Mouse (Mus musculus) granulocyte monocyte progenitor cell, adult 5-6 weeks (primary cell): ENCODE results near the gene Dock1. TPM values are rescaled to one million over a fixed set of nuclear protein-coding genes. Genes with fewer than 3 reads are reported as not detected.

Source experiments
- ATAC-seq: replicated peaks from 2 replicates; pipeline ENCODE4 v1.8.0; 2016; ENCODE audit warnings: mild to moderate bottlenecking, moderate TSS enrichment, inconsistent platforms; ENCODE audit not compliant: poor library complexity, severe bottlenecking
- total RNA-seq, 2 experiments: library from RNA; stranded (forward) in 1 of 2; stranded (reverse) in 1 of 2; fragments of 200-712, 200-1000 nt in 1 of 2; fragments of >200 nt in 1 of 2; fragmentation: Nextera tagmentation in 1 of 2; gene quantifications; 2 replicates each; pipeline ENCODE4 v1.2.3; 2014 to 2017

Dock1 gene
- total RNA-seq, 2 experiments from 2014 or later, result 14.0 to 22.5 TPM

- peak; percentile 6 for ATAC-seq
These were observed 22.9 kb downstream of the Dock1 start for GRCm38 (mm10) chr7:134693325-134693724.

GRCm38 (mm10) chr7:134695431-134695830 lies 25.0 kb downstream of the Dock1 start:
- no peak for ATAC-seq

GRCm38 (mm10) chr7:134696126-134696979 lies 25.9 kb downstream of the Dock1 start:
- ATAC-seq, result peak; percentile 41

- ATAC-seq, result peak; percentile 73
These were observed 27.0 kb downstream of the Dock1 start for GRCm38 (mm10) chr7:134697479-134697878.

GRCm38 (mm10) chr7:134698246-134698645 lies 27.8 kb downstream of the Dock1 start:
- no peak for ATAC-seq

- no peak for ATAC-seq
These were observed 29.5 kb downstream of the Dock1 start for GRCm38 (mm10) chr7:134700001-134700400.

- ATAC-seq, result no peak
These were observed 32.0 kb downstream of the Dock1 start for GRCm38 (mm10) chr7:134702481-134702880.

GRCm38 (mm10) chr7:134703704-134704103 lies 33.2 kb downstream of the Dock1 start:
- no peak for ATAC-seq

- ATAC-seq, result no peak
These were observed 38.9 kb downstream of the Dock1 start for GRCm38 (mm10) chr7:134709226-134709853.

GRCm38 (mm10) chr7:134711576-134711975 lies 41.1 kb downstream of the Dock1 start:
- peak; percentile 48 for ATAC-seq

- no peak for ATAC-seq
These were observed 49.0 kb downstream of the Dock1 start for GRCm38 (mm10) chr7:134719406-134719805.

- ATAC-seq, result no peak
These were observed 51.9 kb downstream of the Dock1 start for GRCm38 (mm10) chr7:134722361-134722760.

GRCm38 (mm10) chr7:134722955-134723354 lies 52.5 kb downstream of the Dock1 start:
- ATAC-seq, result no peak

- no peak; the same call in 1 of the 2 replicates for ATAC-seq
These were observed 53.1 kb downstream of the Dock1 start for GRCm38 (mm10) chr7:134723509-134723908.

- no peak for ATAC-seq
These were observed 54.4 kb downstream of the Dock1 start for GRCm38 (mm10) chr7:134724841-134725240.

- ATAC-seq, result no peak
These were observed 55.4 kb downstream of the Dock1 start for GRCm38 (mm10) chr7:134725551-134726529.

- ATAC-seq, result no peak
These were observed 56.2 kb downstream of the Dock1 start for GRCm38 (mm10) chr7:134726530-134727258.

GRCm38 (mm10) chr7:134729348-134729747 lies 58.9 kb downstream of the Dock1 start:
- no peak for ATAC-seq

- no peak for ATAC-seq
These were observed 60.1 kb downstream of the Dock1 start for GRCm38 (mm10) chr7:134730406-134731126.
